Mouse (Mus musculus) liver, adult 2 months (tissue): ENCODE results near the gene Efs. TPM values are rescaled to one million over a fixed set of nuclear protein-coding genes. Genes with fewer than 3 reads are reported as not detected.
"Not testable (repeated sequence)": the region's sequence is repeated elsewhere in the genome, so short reads cannot be mapped to it uniquely, and the experiment has no call there.

Source experiments
- DNase-seq: peaks from one replicate; pipeline ENCODE4 v3.0.0-alpha.2; 2011; ENCODE audit warnings: low read depth, low spot score; ENCODE audit errors: extremely low read depth
- H3K27ac ChIP-seq: fragments of 200-500 bp; replicated peaks from 2 replicates; pipeline ENCODE4 v1.5.1; 2012; ENCODE audit warnings: low read depth, mild to moderate bottlenecking, control low read depth, inconsistent platforms, low read length; ENCODE audit not compliant: insufficient read depth
- H3K27me3 ChIP-seq: fragments of 200-500 bp; 2 replicates; pipeline ENCODE4 v1.6.1; 2012; ENCODE audit warnings: mild to moderate bottlenecking, moderate library complexity, low read length, inconsistent platforms; ENCODE audit not compliant: control insufficient read depth, insufficient read depth
- H3K36me3 ChIP-seq: fragments of 200-500 bp; 2 replicates; pipeline ENCODE4 v1.6.1; 2012; ENCODE audit warnings: low read length, inconsistent platforms; ENCODE audit not compliant: control insufficient read depth, insufficient read depth
- H3K4me1 ChIP-seq: fragments of 200-500 bp; 2 replicates; pipeline ENCODE4 v1.6.1; 2011; ENCODE audit warnings: low read length; ENCODE audit not compliant: control insufficient read depth, insufficient read depth
- H3K4me3 ChIP-seq: fragments of 200-500 bp; 2 replicates; pipeline ENCODE4 v1.5.1; 2011; ENCODE audit warnings: low read depth, mild to moderate bottlenecking, control low read depth, low read length, moderate library complexity; ENCODE audit not compliant: insufficient read depth
- H3K79me2 ChIP-seq: fragments of 200-500 bp; 2 replicates; pipeline ENCODE4 v1.6.1; 2012; ENCODE audit warnings: inconsistent platforms, mild to moderate bottlenecking, low read length, moderate library complexity; ENCODE audit not compliant: control insufficient read depth, insufficient read depth
- H3K9ac ChIP-seq: fragments of 200-500 bp; 2 replicates; pipeline ENCODE4 v1.6.1; 2012; ENCODE audit warnings: low read depth, mild to moderate bottlenecking, control low read depth, inconsistent platforms, low read length
- CTCF ChIP-seq: fragments of 200-500 bp; IDR thresholded peaks from 2 replicates; pipeline ENCODE4 v1.5.1; 2011; ENCODE audit warnings: low read depth, low read length, control low read depth
- POLR2A ChIP-seq: fragments of 200-500 bp; IDR thresholded peaks from 2 replicates; pipeline ENCODE4 v1.6.1; 2011; ENCODE audit warnings: low read length, control low read depth; ENCODE audit not compliant: insufficient read depth; ENCODE audit errors: extremely low read depth
- WGBS: fragments of 180-500 bp; shearing (Covaris S2); methylation state at CpG from one replicate; pipeline ENCODE4 v1.1.7; 2018; 5-methylcytosine and 5-hydroxymethylcytosine counted together
- polyA plus RNA-seq: library from polyadenylated mRNA; depleted of rRNA; stranded (reverse); fragments of >200 nt; gene quantifications from 2 replicates; pipeline ENCODE4 v1.2.3, GENCODE M21; 2012
- total RNA-seq: library from RNA; depleted of rRNA; stranded (reverse); fragments of >200 nt; gene quantifications from 2 replicates; pipeline ENCODE4 v1.2.3, GENCODE M21; 2014

Gene Efs
- total and polyA plus RNA-seq, 2 experiments, result under 0.01 to 0.13 TPM

- no peaks in the 10 kb centered on the region for H3K4me1 ChIP-seq
- H3K4me3 ChIP-seq, result no peak overlapping the region
- DNase-seq, result no peak
- no peaks in the 10 kb centered on the region for H3K79me2 ChIP-seq
- H3K9ac ChIP-seq, result no peak overlapping the region
- no peaks in the 10 kb centered on the region for H3K36me3 ChIP-seq
- no peaks in the 10 kb centered on the region for H3K27me3 ChIP-seq
- no peak overlapping the region for H3K27ac ChIP-seq
- WGBS, result 70% methylated on average over 10 of the region's 10 CpGs
- TF ChIP-seq CTCF (no peak), POLR2A (no peak)
These were observed 34.8 kb upstream of the Efs start for GRCm38 (mm10) chr14:54960769-54961168.

GRCm38 (mm10) chr14:54959853-54960613 lies 34.1 kb upstream of the Efs start:
- not testable (repeated sequence) for H3K4me1 ChIP-seq, H3K36me3 ChIP-seq, H3K27ac ChIP-seq, H3K9ac ChIP-seq, DNase-seq, H3K4me3 ChIP-seq, H3K27me3 ChIP-seq, H3K79me2 ChIP-seq
- 90% methylated on average over 12 of the region's 12 CpGs for WGBS

GRCm38 (mm10) chr14:54959197-54959596 lies 33.3 kb upstream of the Efs start:
- no peak for DNase-seq
- no peaks in the 10 kb centered on the region for H3K4me1 ChIP-seq
- 77% methylated on average over 3 of the region's 3 CpGs for WGBS
- no peak overlapping the region for H3K9ac ChIP-seq
- no peaks in the 10 kb centered on the region for H3K36me3 ChIP-seq
- no peak overlapping the region for H3K4me3 ChIP-seq
- no peak for TF ChIP-seq CTCF
- TF ChIP-seq POLR2A, result no peak
- no peaks in the 10 kb centered on the region for H3K79me2 ChIP-seq
- H3K27me3 ChIP-seq, result no peaks in the 10 kb centered on the region
- no peak overlapping the region for H3K27ac ChIP-seq

GRCm38 (mm10) chr14:54958503-54958902 lies 32.6 kb upstream of the Efs start:
- Histone ChIP-seq H3K9ac (no peak overlapping the region), H3K4me1 (no peaks in the 10 kb centered on the region), H3K27ac (no peak overlapping the region), H3K36me3 (no peaks in the 10 kb centered on the region), H3K27me3 (no peaks in the 10 kb centered on the region), H3K4me3 (no peak overlapping the region), H3K79me2 (no peaks in the 10 kb centered on the region)
- 81% methylated on average over 4 of the region's 4 CpGs for WGBS
- TF ChIP-seq CTCF (no peak), POLR2A (no peak)
- DNase-seq, result no peak

GRCm38 (mm10) chr14:54956533-54956932 lies 30.6 kb upstream of the Efs start:
- no peaks in the 10 kb centered on the region for H3K36me3 ChIP-seq
- H3K79me2 ChIP-seq, result no peaks in the 10 kb centered on the region
- 86% methylated on average over 9 of the region's 9 CpGs for WGBS
- TF ChIP-seq POLR2A, result no peak
- no peak for TF ChIP-seq CTCF
- no peak overlapping the region for H3K27ac ChIP-seq
- H3K4me1 ChIP-seq, result no peaks in the 10 kb centered on the region
- no peak overlapping the region for H3K4me3 ChIP-seq
- DNase-seq, result no peak
- no peak overlapping the region for H3K9ac ChIP-seq
- no peaks in the 10 kb centered on the region for H3K27me3 ChIP-seq

- DNase-seq, result no peak
- TF ChIP-seq CTCF, result no peak
- Histone ChIP-seq H3K79me2 (no peaks in the 10 kb centered on the region), H3K27me3 (no peaks in the 10 kb centered on the region), H3K9ac (no peak overlapping the region), H3K27ac (no peak overlapping the region), H3K4me1 (no peaks in the 10 kb centered on the region), H3K36me3 (no peaks in the 10 kb centered on the region), H3K4me3 (no peak overlapping the region)
- 79% methylated on average over 3 of the region's 3 CpGs for WGBS
These were observed 29.6 kb upstream of the Efs start for GRCm38 (mm10) chr14:54955481-54955880.
